Mouse (Mus musculus): ENCODE measurements at regions not wholly inside any gene's neighbourhood (a gene's known extent, or its start where the extent isn't known, plus 50 kb on each side); places are given as distances from the start of the nearest gene placed in this dataset.

DNA sequence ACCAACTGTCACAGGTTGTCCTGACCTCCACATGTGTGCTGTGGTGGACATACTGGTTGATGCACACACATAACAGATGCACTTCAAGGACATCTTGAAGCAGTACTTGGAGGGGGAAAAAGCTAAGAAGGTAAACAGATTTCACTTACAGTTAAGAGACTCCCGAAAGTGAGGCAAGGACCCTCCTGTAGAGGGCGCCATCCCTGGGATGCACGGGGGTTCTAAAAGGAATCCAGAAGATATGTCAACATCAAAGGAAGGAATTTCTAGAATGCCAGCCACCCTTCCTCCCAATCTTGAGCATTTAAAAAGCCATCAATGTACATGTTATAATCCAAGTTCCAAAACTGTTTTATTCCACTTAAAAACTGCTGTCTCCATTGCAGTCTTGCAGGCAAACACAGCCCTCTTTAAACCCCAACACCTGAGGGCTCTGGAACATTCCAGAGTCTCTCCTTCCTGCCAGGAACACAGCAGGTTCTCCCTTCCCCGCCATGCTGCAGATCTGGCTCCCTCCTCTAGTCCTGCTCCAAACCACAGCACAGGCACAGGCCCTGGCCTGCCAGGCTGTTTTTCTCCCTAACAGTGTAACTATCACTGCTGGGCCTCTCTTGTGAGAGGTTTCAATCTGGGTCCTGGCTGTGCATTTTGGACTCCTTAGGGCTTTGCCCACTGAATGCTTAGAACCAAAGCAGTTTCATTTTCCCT is 200.8 kb upstream of the Mkln1 start:
- DNase-seq, result peak; percentile 43

DNA sequence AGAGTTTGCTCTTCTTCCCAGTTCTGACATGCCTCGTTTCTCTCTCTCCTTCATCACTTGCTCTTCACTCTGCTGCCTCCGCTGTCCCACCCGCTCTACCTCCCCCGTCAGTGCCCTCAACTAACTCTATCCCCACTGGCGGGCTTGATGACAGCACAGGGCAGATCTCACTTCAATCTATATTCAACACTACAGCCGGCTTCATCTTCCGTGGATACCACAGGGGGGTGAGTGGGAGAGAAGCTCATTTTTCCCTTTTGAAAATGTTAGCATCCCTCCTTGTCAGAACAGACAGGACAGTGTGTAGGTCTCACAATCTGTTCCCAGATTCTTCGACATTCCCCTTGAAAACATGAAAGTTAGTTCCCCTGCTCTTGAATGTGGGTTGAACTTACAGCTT is 200.2 kb upstream of the Mkln1 start:
- no peak for DNase-seq

DNA sequence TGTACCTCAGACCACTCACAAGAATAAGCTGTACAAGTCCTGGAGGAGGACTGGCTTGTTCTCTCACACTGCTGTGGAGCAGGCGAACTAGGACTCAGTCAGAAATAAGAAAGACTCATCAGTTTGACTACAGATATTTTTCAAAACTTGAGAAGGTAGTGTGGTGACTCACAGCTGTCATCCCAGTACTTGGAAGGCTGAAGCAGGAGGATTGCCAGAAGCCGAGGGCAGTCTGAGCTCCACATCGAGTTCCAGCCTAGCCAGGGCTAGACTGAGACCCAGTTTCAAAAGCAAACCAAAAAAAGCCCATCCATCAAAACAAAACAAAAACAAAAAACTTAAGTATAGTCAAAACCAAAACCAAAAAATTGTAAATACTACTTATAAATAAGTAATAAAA is 197.8 kb upstream of the Mkln1 start:
- DNase-seq, result no peak

DNA sequence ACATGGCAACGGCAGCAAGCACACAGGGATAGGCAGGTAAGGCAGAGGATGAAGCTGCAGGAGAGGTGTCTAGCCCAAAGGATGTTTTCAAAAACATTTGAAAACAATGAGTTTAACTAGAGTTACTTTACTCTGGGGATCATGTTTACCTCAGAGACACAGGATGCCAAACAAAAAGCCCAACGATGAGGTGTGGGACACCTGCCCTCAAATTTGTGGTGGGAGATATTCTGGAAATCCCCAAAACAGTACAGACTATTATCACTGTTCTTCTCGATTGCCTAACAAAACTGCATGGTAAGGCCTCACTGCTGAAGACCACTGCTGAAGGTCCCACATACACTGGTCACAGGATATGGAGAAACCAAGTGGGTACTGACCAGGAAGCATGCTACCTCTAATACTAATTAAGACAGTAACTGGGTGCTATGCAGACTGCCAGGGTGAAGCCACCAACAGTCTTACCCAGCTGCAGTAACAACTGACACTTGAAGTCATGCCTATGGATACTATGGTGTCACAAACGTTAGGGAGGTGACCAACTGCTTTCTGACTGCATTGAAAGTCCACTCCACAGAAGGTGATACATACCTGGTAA is 197.1 kb upstream of the Mkln1 start:
- no peak for DNase-seq

DNA sequence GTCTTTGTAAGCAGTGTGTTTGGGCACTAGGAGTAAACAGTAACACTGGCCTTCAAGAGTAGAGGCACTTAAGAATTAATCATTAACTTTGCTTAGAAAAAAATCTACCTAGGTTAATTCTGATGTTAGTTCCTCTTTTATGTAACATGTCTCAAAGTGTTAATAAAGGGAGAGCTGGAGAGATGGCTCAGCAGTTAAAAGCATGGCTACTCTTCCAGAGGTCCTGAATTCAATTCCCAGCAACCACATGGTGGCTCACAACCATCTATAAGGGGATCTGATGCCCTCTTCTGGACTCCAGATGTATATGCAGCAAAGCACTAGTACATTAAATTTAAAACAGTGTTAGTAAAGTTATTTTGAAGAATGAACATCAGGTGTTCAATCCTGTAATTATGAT is 195.9 kb upstream of the Mkln1 start:
- DNase-seq, result no peak

DNA sequence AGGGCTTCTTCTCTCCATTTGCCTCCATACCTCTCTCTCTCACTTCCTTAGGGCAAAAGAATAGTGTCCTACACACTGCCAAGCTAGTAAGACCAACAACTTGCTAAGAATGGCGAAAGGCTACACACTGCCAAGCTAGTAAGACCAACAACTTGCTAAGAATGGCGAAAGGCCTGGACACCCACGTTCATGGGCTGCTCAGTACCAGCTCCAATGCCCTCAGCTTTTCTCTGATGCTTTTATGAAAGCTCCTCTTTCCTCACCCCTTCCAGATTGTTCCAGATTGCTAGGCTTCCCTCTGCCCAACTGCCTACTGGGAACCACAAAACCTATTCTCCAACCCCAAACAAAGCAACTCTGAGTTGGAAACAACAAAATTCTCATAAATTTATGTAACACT is 194.1 kb upstream of the Mkln1 start:
- DNase-seq, result no peak

DNA sequence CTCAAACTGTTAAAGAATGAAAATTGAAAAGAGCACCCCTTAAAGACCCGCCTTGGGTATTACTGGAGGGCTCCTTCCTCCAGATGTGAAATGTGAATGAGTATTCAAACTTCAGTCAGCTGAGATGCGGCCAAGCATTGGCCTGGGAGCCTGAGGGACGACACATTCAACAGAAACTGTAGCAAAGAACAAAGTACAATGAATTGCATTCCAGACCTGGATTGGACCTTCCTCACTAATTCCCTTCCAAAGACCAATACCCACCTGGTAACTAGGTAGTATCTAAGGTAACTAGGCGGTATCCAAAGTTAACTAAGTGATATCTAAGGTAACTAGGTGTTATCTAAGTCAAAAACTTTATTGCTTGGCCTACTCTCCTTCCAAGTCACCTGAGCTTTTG is 193.7 kb upstream of the Mkln1 start:
- no peak for DNase-seq

DNA sequence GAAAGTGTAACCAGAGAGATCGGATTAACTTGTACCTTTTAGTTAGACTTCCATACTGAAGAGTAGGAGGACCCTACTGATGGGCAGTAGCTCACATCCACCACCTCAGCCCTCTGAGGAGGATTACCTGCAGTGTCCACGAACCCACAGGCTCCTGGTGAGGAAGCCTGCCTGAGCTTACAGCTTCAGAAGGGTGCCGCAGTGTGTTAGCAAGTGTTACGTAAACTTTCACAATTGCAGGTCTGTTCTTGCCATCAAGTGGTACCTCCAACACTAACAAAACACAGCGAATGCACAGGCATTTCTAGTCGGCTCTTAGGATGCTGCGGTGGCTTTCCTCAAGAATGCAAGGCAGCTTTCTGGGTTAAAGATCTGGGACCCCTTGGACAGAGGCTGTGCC is 192.4 kb upstream of the Mkln1 start:
- no peak for DNase-seq

DNA sequence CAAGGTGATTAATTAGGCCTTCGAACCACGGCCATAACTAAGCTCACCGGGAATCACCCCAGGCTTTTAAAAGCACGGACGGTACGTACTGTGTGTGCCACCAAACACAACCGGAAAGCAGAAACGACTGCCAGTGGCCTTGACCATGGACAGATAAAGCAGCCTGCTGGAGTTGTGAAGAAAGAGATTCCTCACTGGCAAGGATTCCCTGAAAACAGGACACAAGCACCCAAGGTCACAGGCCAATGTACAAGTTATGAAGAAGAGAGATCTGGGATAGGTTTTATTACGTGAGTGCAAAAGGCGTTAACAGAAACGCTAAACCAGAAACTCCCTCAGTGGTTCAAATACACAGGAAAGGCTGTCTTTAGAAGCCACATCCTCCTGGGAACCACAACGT is 191.3 kb upstream of the Mkln1 start:
- DNase-seq, result peak; percentile 71

DNA sequence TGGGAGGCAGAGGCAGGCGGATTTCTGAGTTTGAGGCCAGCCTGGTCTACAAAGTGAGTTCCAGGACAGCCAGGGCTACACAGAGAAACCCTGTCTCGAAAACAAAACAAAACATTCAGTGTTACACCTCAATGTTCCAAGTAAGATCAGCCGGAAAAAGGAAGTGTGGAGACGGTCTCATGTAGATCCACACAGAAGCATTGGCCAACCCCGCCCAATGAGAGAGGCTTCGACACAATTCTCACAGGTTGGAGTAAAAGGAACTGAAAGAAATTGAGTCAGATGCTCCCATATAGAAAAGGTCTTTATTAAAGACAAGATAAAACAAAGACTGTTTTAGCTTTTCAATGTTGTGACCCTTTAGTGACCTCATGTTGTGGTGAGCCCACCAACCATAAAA is 190.3 kb upstream of the Mkln1 start:
- DNase-seq, result no peak

DNA sequence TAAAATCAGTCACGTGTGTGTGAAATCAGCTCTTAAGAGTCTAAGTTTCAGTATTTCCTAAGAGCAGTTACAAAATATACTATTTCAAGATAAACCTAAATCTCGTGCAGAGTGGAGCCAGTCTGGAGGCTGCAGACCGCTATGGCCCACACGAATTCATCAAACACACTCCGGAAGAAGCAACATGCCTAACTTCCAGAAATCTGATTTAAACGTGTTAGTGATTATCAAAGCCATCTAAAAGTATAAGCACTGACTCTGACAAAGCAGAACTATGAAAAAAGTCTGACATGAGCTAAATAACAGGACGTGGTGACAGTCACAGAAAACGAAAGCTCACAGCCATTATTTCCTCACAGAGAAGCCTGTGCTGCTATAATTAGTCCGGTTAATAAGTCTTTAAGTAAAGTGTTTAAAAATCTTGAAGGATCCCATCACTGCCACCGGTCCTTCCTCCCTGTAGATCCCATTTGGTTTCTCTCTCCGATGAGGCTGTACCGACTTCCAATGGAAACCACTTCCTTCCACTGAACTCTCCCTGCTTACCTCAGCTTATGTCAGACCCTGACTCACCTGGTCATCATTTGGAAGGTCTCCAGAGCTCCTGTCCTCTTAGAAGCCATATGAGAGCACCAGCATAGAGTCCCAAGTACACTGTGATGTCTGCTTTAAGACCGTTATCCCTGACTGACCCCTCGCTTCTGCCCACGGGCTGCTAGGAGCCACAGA is 189.0 kb upstream of the Mkln1 start:
- DNase-seq, result no peak

DNA sequence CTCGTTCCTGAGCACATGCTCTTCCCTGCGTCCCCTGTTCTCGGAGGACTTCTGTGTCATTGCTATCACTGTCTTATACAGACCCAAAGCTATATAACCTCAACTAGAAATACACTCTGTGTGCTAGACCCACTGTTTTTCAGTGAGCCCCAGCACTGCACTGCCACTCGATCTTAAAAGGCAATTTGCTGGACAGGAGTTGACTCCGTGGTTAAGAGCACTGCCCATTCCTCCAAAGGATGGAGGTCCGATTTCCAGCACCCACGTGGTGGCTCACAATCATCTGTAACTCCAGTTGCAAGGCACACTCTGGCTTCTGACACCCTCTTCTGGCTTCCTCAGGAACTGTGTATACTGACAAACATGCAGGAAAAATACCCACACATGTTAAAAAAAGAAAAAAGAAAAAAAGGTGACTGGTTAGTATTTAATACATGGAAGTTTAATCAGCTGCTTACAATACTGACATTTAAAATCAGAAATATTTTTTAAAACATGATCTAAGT is 188.3 kb upstream of the Mkln1 start:
- DNase-seq, result no peak

DNA sequence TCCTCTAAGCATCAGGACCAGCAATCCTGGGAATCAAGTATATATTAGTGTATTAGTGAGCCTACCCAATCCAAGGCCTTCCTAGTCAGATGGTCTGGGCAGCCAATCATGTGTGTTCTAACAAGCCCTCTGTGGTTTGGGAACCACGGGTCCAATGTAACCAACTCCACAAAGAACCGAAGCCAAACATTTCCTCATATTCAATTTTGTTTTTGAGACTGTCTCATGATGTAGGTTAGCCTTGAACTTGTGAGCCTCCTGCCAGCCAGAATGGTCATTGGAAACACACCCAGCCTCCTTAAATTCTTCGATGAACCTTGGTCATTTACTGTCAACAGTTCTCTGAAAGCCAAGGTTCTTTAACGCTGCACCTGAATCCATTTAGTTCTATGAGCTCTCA is 187.4 kb upstream of the Mkln1 start:
- no peak for DNase-seq

DNA sequence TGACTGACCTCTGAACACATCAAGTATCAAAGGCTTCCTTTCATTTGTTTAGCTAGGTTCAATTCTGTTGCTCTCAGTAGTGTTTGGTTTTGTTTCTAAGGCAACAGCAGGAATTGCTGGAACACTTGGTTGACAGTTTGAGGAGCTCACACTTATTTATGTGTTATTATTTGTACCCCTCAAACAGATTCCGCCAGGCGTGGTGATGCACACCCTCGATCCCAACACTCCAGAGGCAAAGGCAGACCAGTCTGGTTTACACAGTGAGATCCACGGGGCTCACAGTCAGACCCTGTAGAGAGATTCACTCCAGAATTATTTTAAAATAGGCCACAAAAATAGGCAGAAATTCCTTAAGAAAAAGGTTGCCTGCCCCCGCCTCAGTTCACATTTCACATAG is 186.9 kb upstream of the Mkln1 start:
- DNase-seq, result no peak

DNA sequence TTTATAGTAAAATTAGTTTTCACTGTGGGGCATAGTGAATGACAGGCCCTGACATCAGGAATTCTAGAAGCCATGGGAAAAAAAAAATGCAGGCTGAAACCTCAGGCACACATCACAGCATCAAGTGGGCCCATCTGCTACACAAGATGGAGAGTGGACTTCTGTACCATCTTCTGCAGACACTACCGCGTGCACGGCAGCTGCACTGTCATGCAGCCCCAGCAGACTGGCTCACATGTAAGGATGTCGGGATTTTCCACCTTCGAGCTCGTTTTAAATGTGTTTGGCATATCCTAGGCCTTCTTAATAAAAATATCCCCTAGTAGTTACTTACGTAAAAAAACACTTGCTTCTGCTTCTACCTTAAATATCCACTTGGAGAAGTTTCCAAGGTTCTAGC is 186.5 kb upstream of the Mkln1 start:
- DNase-seq, result no peak

DNA sequence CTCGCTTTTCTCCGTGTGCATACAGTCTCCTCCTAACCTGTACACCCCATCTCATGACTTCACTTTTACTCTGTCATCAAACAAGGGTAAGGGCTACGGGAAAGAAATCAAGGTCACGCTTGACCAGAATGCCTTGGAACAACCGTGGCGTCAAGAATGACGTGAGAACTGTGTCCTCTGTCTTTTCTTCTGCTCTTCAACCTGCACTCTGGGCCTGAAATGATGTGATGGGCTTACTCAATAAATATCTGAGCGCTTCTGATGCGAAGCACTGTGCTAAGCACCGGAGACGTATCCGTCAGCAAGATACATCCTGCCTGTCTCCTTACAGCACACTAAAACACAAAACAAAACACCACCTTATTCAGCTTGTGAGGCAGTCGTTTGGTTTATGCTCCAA is 185.8 kb upstream of the Mkln1 start:
- DNase-seq, result no peak

DNA sequence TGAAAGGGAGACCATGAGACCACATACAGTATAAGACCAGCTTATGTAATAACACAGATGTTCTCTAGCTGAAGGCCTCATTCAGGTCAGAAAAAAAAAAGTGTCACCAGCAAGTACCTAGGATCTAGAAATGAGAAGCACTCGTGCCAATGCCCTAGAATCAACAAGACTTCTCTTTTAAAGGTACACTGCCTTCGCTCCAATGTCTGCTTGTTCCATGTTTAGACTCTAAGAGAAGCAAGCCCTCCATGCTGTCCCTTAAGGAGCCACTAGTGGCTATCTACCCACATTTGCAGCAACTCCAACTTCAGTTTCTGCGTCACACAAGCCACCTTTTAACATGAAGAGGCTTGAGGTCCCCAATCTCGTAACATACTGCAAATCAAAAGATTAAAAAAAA is 185.4 kb upstream of the Mkln1 start:
- no peak for DNase-seq

DNA sequence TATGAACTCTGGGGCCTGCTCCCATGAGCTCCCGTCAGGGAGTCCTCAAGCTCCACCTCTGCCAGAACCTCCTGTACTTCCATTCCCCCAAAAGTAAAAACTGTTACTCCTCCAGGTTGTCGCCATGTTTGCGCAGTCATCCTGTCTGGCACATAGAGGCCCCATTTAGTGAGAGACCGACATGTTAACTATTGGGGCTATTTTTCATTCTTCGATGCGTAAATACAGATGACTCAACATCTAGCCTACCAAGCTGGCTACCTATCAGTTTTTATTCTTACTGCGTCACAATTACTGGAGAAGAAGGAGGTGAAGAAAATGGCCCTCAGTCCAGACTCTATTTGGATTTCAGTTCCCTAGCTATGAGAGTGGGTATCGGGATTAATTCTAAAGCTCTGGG is 182.9 kb upstream of the Mkln1 start:
- no peak for DNase-seq

DNA sequence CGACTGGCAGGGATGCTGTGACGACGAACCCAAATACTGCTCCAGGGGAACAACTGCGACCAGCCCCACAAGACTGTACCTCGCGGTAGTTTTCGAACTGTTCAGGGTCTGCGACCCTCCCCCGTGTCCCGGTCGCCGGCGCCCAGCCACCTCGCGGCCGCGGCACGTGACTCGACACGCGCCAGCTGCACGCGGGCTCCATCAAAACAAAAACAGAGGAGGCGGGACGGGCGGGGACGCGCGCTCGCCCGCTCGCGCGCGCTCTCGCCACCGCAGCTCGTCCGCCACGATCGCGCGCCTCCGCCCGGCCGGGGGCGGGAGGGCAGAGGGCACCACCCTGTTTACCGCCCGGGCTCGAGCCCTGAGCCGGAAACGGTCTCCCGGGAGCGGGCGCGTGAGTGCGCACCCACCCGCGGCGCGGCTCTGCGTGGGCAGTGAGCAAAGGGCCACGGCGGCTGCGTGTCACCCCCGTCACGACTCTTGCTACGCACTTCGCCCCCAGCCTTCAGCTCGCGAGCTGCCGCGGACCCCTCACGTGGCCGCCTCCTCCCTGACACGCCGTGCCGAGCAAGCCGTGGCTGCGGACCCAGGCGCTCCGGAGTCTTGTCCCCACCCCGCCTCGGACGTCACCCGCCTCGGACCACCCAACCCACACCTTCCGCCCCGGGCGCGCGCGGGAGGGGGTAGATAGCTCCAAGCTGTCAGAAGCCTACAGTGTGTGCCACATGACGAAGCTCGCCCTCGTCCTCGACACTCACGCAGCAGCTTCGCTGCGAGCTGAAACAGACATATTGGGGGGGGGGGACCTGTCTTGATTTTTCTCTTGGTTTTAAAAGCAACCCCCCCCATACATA is 182.1 kb upstream of the Mkln1 start:
- peak; percentile 95 for DNase-seq

DNA sequence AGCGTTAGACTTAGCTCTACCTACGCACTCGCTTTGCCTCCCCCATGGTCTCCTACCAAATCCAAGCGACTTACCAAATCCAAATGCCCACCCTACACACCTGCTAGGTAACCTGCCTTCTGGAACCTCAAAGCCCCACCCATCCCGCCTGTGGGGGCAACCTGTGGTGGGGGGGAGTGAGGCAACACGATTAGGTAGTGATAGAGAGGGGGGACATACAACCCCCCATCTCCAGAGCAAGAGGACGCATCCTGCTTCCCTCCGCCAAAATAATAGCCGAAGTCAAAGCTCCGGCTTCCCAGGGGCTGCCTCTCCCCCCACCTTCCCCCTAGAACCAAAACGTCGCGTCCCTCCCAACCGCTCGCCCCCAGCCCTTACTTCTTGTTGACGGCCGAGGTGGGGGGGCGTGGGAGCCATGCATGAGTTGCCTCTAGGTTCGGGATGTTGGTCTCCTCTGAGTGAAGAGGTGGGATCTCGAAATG is 181.4 kb upstream of the Mkln1 start:
- DNase-seq, result peak; percentile 57

DNA sequence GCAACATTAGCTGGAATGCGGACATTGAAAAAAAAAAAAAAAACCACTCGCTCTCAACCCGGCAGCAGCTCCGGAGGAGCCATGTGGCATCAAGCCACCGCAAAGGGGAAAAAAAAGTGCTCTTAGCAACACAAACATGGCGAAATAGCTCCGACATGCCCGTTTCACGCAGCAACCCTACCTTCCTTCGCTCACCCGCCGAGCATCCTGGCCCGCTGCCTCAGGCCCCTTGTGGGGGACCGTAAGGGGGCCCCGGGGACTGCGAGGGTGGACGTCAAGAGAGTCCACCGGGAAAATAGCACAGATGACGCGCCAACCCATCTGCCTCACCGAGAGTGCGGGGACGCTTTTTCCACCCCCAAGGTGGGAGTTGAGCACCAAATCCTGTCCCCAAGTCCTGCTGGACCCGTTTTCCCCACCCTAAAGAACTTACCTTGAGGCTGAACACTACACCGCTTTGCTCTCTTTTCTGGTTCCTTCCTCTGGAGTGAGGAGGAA is 180.8 kb upstream of the Mkln1 start:
- DNase-seq, result peak; percentile 72

DNA sequence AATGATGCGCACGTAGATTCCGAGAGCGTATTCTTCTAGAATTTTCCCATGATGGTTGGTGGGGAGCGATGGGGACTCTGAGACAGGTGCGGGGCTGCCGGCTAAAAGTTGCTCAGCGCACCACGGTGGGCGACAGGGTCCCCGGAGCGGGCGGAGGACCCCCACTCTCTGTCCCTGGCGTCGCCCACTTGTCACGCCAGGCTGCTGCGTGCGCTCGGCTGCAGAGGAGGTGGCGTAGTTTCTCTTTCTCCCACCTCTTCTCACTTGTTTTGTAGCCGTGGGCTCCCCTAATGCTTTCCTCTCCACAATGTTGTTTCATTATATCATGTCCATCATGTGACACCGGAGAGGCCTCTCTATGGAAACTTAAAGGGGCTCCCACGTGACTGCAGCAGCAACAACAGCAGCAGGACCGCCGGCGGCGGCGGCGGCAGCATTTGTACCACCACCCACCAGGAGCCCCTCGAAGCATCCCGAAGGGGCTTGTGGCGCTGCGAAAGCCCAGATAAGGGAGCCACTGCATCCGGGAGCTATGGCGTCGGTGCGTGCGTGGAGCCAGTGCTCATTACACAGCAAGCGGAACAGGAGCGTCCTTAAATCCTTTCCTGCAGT is 180.3 kb upstream of the Mkln1 start:
- peak; percentile 66 for DNase-seq

All from adrenal gland, postnatal 10 days (tissue).